27 mouse cellular contexts compared by ENCODE assay signal in genomic region chr10:18788601-18789000, GRCm38 (mm10). TPM values are rescaled to one million over a fixed set of nuclear protein-coding genes. Genes with fewer than 3 reads are reported as not detected.
"Had no signal": no experiment of that assay in that cellular context is flagged by ENCODE, and none has a peak within 500 bp of the region (broad histone marks: within the 10 kb centered on the region; RNA-seq: fewer than 3 reads in every experiment).

No protein-coding gene starts in this region.

- H3K4me2 ChIP-seq: lung, embryonic 14.5 days; midbrain, embryonic 11.5 days; midbrain, embryonic 13.5 days; midbrain, embryonic 15.5 days; neural tube, embryonic 13.5 days; neural tube, embryonic 15.5 days had no signal

- H3K4me3 ChIP-seq: midbrain, embryonic 13.5 days; midbrain, embryonic 15.5 days; neural tube, embryonic 13.5 days; neural tube, embryonic 15.5 days had no signal

- H3K27ac ChIP-seq: liver, embryonic 14.5 days; midbrain, embryonic 13.5 days; midbrain, embryonic 15.5 days; neural tube, embryonic 13.5 days; neural tube, embryonic 15.5 days had no signal

- H3K9ac ChIP-seq: liver, embryonic 14.5 days; lung, embryonic 14.5 days; midbrain, embryonic 13.5 days; midbrain, embryonic 15.5 days; neural tube, embryonic 13.5 days; neural tube, embryonic 15.5 days had no signal

- ATAC-seq: midbrain, embryonic 13.5 days; midbrain, embryonic 15.5 days had no signal

- DNase-seq: lung, adult 18-20 months; lung, embryonic 14.5 days; lung, postnatal 10 days; lung, postnatal 4 days; retina, postnatal 1 day; right cerebral cortex, adult 18-20 months; right cerebral cortex, postnatal 25 days; right cerebral cortex, postnatal 4 days; spleen, adult 18-20 months; thymus, adult 18-20 months; thymus, postnatal 14 days; thymus, postnatal 36 days had no signal

- H3K9me3 ChIP-seq: midbrain, embryonic 13.5 days; midbrain, embryonic 15.5 days; neural tube, embryonic 13.5 days; neural tube, embryonic 15.5 days had no signal

- H3K27me3 ChIP-seq: midbrain, embryonic 13.5 days; midbrain, embryonic 15.5 days; neural tube, embryonic 13.5 days; neural tube, embryonic 15.5 days had no signal

- H3K4me1 ChIP-seq: midbrain, embryonic 13.5 days; midbrain, embryonic 15.5 days; neural tube, embryonic 13.5 days; neural tube, embryonic 15.5 days had no signal

- H3K36me3 ChIP-seq: midbrain, embryonic 13.5 days; midbrain, embryonic 15.5 days; neural tube, embryonic 13.5 days; neural tube, embryonic 15.5 days had no signal

RNA-seq across cellular contexts. Expression of gene Gm4922, which starts 2.0 kb away (rescaled TPM):
- total RNA-seq: megakaryocyte, adult 5-6 weeks; midbrain, postnatal 0 days; monocyte, adult 5-6 weeks had no signal
- polyA plus RNA-seq: liver, embryonic 14.5 days; liver, embryonic 16.5 days; lung, embryonic 14.5 days; lung, embryonic 16.5 days; neural tube, embryonic 11.5 days; small intestine, adult 2 months; stomach, embryonic 14.5 days; thymus, postnatal 0 days had no signal

RNA-seq across cellular contexts. Expression of gene Arfgef3, which starts 44.9 kb away (rescaled TPM):
- total RNA-seq: monocyte, adult 5-6 weeks had no signal
